Comparison of ENCODE assay signal across 10 mouse cellular contexts in genomic region chr8:87745125-87745698, GRCm38 (mm10).
DNase-seq lines count a peak whose midpoint lies in the region; ATAC-seq and TF ChIP-seq lines count a peak whose summit lies in the region.
"Had no signal": no experiment of that assay in that cellular context is flagged by ENCODE, and none has a peak within 500 bp of the region (broad histone marks: within the 10 kb centered on the region; RNA-seq: fewer than 3 reads in every experiment).

No protein-coding gene starts in this region.

- ATAC-seq in midbrain, postnatal 0 days (ENCODE audit: low FRiP score) = no peak
- ATAC-seq in forebrain, postnatal 0 days = no peak
- no peak for ATAC-seq in limb, embryonic 15.5 days (ENCODE audit: insufficient number of reproducible peaks, low FRiP score, low TSS enrichment, low read depth)

- H3K9me3 ChIP-seq in midbrain, embryonic 10.5 days (replicated peaks) = no peaks in the 10 kb centered on the region
- no peaks in the 10 kb centered on the region for H3K9me3 ChIP-seq in midbrain, postnatal 0 days (ENCODE audit: low read length)
- no peaks in the 10 kb centered on the region for H3K9me3 ChIP-seq in forebrain, postnatal 0 days (ENCODE audit: low read length)
- no peaks in the 10 kb centered on the region for H3K9me3 ChIP-seq in limb, embryonic 15.5 days
- H3K9me3 ChIP-seq: heart, embryonic 15.5 days had no signal

- 88% methylated on average over 20 of the region's 20 CpGs for WGBS in midbrain, embryonic 10.5 days
- 47% methylated on average over 20 of the region's 20 CpGs for WGBS in midbrain, postnatal 0 days
- WGBS in forebrain, postnatal 0 days = 23% methylated on average over 20 of the region's 20 CpGs
- WGBS in limb, embryonic 15.5 days = 47% methylated on average over 20 of the region's 20 CpGs

- H3K9ac ChIP-seq in midbrain, postnatal 0 days (replicated peaks; ENCODE audit: low read length, poor library complexity, severe bottlenecking) = no peak overlapping the region
- no peak overlapping the region for H3K9ac ChIP-seq in forebrain, postnatal 0 days
- no peak overlapping the region for H3K9ac ChIP-seq in limb, embryonic 15.5 days
- H3K9ac ChIP-seq: heart, embryonic 15.5 days had no signal

- no peak for TF ChIP-seq CTCF in midbrain, postnatal 0 days (IDR thresholded peaks at IDR 0.05)
- no peak for TF ChIP-seq CTCF in forebrain, postnatal 0 days (IDR thresholded peaks at IDR 0.05; ENCODE audit: low read depth)

- H3K4me1 ChIP-seq in midbrain, embryonic 10.5 days = peaks cover 63% of the 10 kb centered on the region
- peaks cover 17% of the 10 kb centered on the region; the same call in 1 of the 2 replicates for H3K4me1 ChIP-seq in midbrain, postnatal 0 days (ENCODE audit: insufficient read depth, low read length)
- H3K4me1 ChIP-seq in forebrain, postnatal 0 days (ENCODE audit: insufficient read depth) = peaks cover 16% of the 10 kb centered on the region
- peaks cover 46% of the 10 kb centered on the region for H3K4me1 ChIP-seq in limb, embryonic 15.5 days

- no peak overlapping the region for H3K4me2 ChIP-seq in midbrain, postnatal 0 days (ENCODE audit: low read depth, low read length, poor library complexity, severe bottlenecking)
- H3K4me2 ChIP-seq in forebrain, postnatal 0 days (ENCODE audit: low read depth) = no peak overlapping the region
- H3K4me2 ChIP-seq in limb, embryonic 15.5 days = no peak overlapping the region

- no peak overlapping the region for H3K4me3 ChIP-seq in midbrain, embryonic 10.5 days
- H3K4me3 ChIP-seq in midbrain, postnatal 0 days (ENCODE audit: low read depth, low read length) = no peak overlapping the region
- no peak overlapping the region for H3K4me3 ChIP-seq in forebrain, postnatal 0 days (ENCODE audit: low read depth, low read length)
- no peak overlapping the region for H3K4me3 ChIP-seq in limb, embryonic 15.5 days
- H3K4me3 ChIP-seq: heart, embryonic 15.5 days had no signal

- H3K27ac ChIP-seq in midbrain, embryonic 10.5 days (replicated peaks) = peak overlapping the region; percentile 77; the same call in 1 of the 2 replicates
- H3K27ac ChIP-seq in midbrain, postnatal 0 days (ENCODE audit: low read depth, low read length) = no peak overlapping the region
- no peak overlapping the region for H3K27ac ChIP-seq in forebrain, postnatal 0 days (ENCODE audit: low read depth, low read length)
- peak overlapping the region; percentile 43 for H3K27ac ChIP-seq in limb, embryonic 15.5 days
- H3K27ac ChIP-seq: heart, embryonic 15.5 days had no signal

- peaks cover 16% of the 10 kb centered on the region; the same call in 1 of the 2 replicates for H3K36me3 ChIP-seq in midbrain, embryonic 10.5 days
- H3K36me3 ChIP-seq in midbrain, postnatal 0 days (ENCODE audit: insufficient read depth, low read length) = no peaks in the 10 kb centered on the region
- H3K36me3 ChIP-seq in forebrain, postnatal 0 days (ENCODE audit: insufficient read depth) = no peaks in the 10 kb centered on the region
- H3K36me3 ChIP-seq in limb, embryonic 15.5 days = no peaks in the 10 kb centered on the region
- H3K36me3 ChIP-seq: heart, embryonic 15.5 days had no signal

- H3K27me3 ChIP-seq in midbrain, embryonic 10.5 days (ENCODE audit: low read depth, poor library complexity, severe bottlenecking) = no peaks in the 10 kb centered on the region
- H3K27me3 ChIP-seq in midbrain, postnatal 0 days (ENCODE audit: insufficient read depth, low read length) = no peaks in the 10 kb centered on the region
- no peaks in the 10 kb centered on the region for H3K27me3 ChIP-seq in forebrain, postnatal 0 days (ENCODE audit: insufficient read depth, low read length)
- H3K27me3 ChIP-seq in limb, embryonic 15.5 days = no peaks in the 10 kb centered on the region
- H3K27me3 ChIP-seq: CH12.LX; heart, embryonic 15.5 days had no signal

- DNase-seq in midbrain, embryonic 10.5 days (ENCODE audit: low spot score) = no peak
- no peak for DNase-seq in midbrain, postnatal 0 days (ENCODE audit: low spot score)
- DNase-seq in forebrain, postnatal 0 days = peak; percentile 24
- no peak for DNase-seq in layer of hippocampus, adult 9-10 months (ENCODE audit: low spot score)
- DNase-seq in layer of hippocampus, postnatal 14 days (ENCODE audit: low spot score in 2 of 2) = no peak
- no peak for DNase-seq in urinary bladder, postnatal 25 days (ENCODE audit: low spot score)
- DNase-seq: lung, adult 2 months had no signal

Comparison
In these comparisons a context has a peak if more than half of its experiments do, and no peak if none do; other contexts are left out.
1. H3K27ac ChIP-seq: peak in midbrain, embryonic 10.5 days (single experiment) and limb, embryonic 15.5 days (single experiment); none in midbrain, postnatal 0 days (single experiment) and forebrain, postnatal 0 days (single experiment).